Mouse (Mus musculus): ENCODE measurements around the gene Pcgf3. TPM values are rescaled to one million over a fixed set of nuclear protein-coding genes. Genes with fewer than 3 reads are reported as not detected.
"Not testable (repeated sequence)": the region's sequence is repeated elsewhere in the genome, so short reads cannot be mapped to it uniquely, and the experiment has no call there.

The Pcgf3 gene
- polyA plus RNA-seq, 1 experiment from 2014 or later = 31.7 TPM

DNA sequence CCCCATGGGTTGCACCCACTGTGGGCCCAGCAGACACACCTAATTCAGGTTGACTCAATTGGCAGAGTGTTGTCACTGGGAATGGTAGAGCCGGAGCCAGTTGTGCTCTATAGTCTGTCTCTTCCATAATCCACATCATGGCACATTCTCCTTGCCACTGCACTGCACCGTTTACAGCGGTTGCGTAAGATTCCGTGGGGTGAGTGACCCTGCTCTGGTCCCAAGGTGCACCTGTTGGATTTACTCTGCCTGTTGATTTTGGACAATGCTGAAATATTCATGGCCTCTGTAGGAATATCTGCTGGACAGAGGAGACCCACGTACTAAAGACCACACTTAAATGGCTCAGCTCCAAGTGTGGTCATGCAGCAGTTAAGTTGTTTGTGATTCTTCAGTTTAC, 22.0 kb downstream of the Pcgf3 start:
- H3K27ac ChIP-seq = no peak overlapping the region
- no peak for ATAC-seq
- H3K4me2 ChIP-seq (replicated peaks) = no peak overlapping the region
- no peak overlapping the region for H3K4me3 ChIP-seq (replicated peaks)
- no peaks in the 10 kb centered on the region for H3K4me1 ChIP-seq (replicated peaks)
- WGBS = 93% methylated on average over 6 of the region's 6 CpGs
- no peaks in the 10 kb centered on the region for H3K9me3 ChIP-seq
- H3K36me3 ChIP-seq = peaks cover 39% of the 10 kb centered on the region
- H3K9ac ChIP-seq (replicated peaks) = no peak overlapping the region
- H3K27me3 ChIP-seq = no peaks in the 10 kb centered on the region

DNA sequence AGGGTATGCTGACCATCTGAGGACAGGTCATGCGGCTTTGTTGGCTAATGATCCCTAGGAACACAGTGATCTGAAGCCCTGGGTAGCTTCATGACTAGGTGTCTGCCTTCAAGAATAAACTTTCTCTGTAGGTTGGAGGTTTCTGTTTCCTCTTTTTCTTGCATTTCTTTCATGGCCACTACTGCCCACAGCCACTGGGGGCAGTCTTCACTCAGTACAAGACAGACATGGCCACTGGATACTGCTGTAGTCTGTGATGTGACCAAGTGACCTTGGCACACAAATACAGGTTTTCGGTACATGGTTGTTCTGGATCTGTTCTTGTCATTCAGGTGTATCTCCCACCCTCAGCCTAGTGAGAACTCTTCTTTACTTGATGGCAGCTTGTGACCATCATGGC, 24.2 kb downstream of the Pcgf3 start:
- H3K4me3 ChIP-seq (replicated peaks) = no peak overlapping the region
- ATAC-seq = no peak
- no peak overlapping the region for H3K4me2 ChIP-seq (replicated peaks)
- H3K9me3 ChIP-seq = no peaks in the 10 kb centered on the region
- H3K36me3 ChIP-seq = peaks cover 45% of the 10 kb centered on the region
- 94% methylated on average over 2 of the region's 2 CpGs for WGBS
- H3K27ac ChIP-seq = no peak overlapping the region
- H3K27me3 ChIP-seq = no peaks in the 10 kb centered on the region
- no peak overlapping the region for H3K9ac ChIP-seq (replicated peaks)
- no peaks in the 10 kb centered on the region for H3K4me1 ChIP-seq (replicated peaks)

DNA sequence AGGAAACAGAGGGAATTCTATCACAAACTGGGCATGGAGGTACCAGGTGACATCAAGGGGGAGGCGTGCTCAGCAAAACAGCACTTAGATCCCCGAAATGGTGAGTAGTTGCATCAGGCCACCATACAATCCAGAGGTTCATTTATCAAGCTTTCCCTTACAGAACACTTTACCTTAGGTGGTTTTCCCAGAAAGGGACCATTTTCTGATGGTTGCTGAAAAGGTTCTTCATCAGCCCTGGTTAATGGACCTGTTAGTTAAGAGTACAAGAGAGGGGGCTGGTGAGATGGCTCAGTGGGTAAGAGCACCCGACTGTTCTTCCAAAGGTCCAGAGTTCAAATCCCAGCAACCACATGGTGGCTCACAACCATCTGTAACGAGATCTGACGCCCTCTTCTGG, 25.1 kb downstream of the Pcgf3 start:
- H3K9ac ChIP-seq (replicated peaks); H3K4me1 ChIP-seq (replicated peaks); H3K4me3 ChIP-seq (replicated peaks); H3K9me3 ChIP-seq; H3K27ac ChIP-seq; H3K4me2 ChIP-seq (replicated peaks); H3K27me3 ChIP-seq; ATAC-seq: not testable (repeated sequence)
- H3K36me3 ChIP-seq = peaks cover 53% of the 10 kb centered on the region
- 94% methylated on average over 5 of the region's 5 CpGs for WGBS

DNA sequence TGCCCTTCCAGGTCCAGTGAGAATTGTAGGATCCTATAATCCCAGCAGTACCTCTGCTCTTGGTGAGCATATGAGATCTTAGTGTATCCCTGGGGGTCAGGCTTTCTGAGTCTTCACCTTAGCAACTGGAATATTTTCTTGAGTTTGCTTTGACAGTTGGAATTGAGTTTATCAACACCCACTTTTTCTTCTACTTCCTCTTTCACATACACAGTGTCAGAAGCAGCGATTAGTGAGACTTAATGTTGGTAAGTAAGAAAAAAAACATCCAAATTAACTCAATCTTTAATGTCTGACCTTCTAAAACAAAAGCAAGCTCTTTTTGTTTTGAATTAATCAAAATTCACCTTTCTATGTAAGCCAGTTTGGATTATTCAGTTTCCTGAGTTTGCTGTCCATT, 40.5 kb downstream of the Pcgf3 start:
- Histone ChIP-seq H3K9ac (replicated peaks) (no peak overlapping the region), H3K36me3 (peaks cover 85% of the 10 kb centered on the region), H3K27me3 (no peaks in the 10 kb centered on the region), H3K4me3 (replicated peaks) (no peak overlapping the region), H3K27ac (no peak overlapping the region), H3K4me2 (replicated peaks) (no peak overlapping the region), H3K4me1 (replicated peaks) (no peaks in the 10 kb centered on the region), H3K9me3 (no peaks in the 10 kb centered on the region)
- 98% methylated on average over 1 of the region's 1 CpGs for WGBS
- ATAC-seq = no peak

DNA sequence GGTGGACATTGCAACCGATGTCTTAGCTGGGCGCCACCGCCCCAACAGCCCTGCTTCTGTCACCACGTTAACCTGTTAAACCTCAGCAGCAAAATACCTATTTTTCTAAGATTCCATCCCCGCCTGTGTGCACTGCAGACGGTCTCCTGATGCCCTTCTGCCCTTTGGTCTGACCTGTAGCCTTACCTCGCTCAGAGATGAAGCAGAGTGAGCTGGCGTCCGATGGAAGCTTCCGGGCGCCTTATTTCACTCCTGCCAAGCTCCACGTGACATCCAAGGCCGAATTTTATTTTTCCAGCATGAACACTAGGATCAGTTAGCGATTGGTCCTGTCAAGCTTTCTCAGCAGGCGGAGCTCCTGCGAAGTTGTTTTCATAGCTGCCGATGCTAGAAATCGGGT, 41.3 kb downstream of the Pcgf3 start:
- no peak overlapping the region for H3K27ac ChIP-seq
- no peak overlapping the region for H3K4me3 ChIP-seq (replicated peaks)
- ATAC-seq = no peak
- no peaks in the 10 kb centered on the region for H3K27me3 ChIP-seq
- WGBS = 95% methylated on average over 18 of the region's 18 CpGs
- no peaks in the 10 kb centered on the region for H3K4me1 ChIP-seq (replicated peaks)
- no peaks in the 10 kb centered on the region for H3K9me3 ChIP-seq
- H3K36me3 ChIP-seq = peaks cover 79% of the 10 kb centered on the region
- no peak overlapping the region for H3K9ac ChIP-seq (replicated peaks)
- no peak overlapping the region for H3K4me2 ChIP-seq (replicated peaks)

DNA sequence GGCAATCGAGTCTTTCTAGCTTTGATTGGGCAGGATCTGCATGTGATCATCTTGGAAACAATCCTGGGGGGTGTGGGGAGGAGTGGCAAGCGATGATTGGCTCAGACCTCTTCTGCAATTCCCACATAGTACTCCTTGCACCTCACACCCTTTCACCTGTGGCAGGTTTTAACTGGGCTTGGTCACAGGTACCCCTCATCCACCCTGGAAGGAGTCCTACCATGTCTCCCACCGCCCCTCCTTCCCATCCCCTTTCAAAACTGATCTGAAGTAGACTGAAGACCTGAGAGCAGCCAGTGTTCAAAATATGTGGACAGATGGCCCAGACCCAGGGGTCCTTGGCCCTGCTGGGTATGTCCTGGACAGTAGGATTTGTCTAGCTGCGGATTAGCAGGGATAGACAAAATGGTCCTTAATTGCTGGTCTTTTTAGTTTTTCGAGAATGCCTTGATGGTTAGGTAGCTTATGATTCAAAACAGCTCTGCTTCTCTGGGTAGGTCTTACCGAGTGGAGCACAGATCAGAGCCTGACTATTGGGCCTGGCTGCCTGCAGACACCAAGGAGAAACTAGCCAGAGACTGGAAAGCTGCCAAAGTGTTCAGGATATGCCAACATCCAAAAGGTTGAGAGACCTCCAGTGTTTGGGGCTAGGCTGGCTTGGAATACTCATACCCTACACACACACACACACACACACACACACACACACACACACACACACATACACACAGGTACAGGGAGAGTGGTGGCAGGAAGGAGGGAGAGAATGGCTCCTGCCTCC, 54.7 kb downstream of the Pcgf3 start:
- Histone ChIP-seq H3K36me3 (peaks cover 8% of the 10 kb centered on the region; the same call in 1 of the 2 replicates), H3K4me1 (replicated peaks) (no peaks in the 10 kb centered on the region), H3K4me2 (replicated peaks) (no peak overlapping the region), H3K9ac (replicated peaks) (no peak overlapping the region), H3K27me3 (no peaks in the 10 kb centered on the region), H3K27ac (no peak overlapping the region), H3K4me3 (replicated peaks) (no peak overlapping the region), H3K9me3 (no peaks in the 10 kb centered on the region)
- WGBS = 65% methylated on average over 6 of the region's 6 CpGs
- ATAC-seq = no peak

DNA sequence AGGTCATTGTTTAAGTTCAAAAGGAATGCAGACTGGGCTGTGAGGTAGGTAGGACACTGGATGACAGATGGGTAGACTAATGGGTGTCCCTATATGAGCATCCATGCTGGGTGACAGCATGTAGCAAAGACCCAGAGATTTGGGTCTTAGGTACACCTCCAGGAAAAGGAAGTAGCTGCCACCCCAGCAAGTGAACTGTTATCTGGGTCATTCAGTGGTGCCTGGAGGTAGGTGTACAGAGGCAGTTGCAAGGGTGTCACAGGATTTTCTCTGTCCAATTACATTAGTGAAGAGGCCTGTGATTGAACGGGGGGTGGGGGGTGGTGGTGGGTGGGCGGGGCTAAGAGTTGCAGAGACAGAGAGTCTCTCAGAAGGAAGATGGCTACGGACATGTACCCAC, 55.6 kb downstream of the Pcgf3 start:
- Histone ChIP-seq H3K4me1 (replicated peaks) (no peaks in the 10 kb centered on the region), H3K27me3 (no peaks in the 10 kb centered on the region), H3K9me3 (no peaks in the 10 kb centered on the region), H3K36me3 (peaks cover 8% of the 10 kb centered on the region; the same call in 1 of the 2 replicates), H3K27ac (no peak overlapping the region), H3K4me2 (replicated peaks) (no peak overlapping the region), H3K4me3 (replicated peaks) (no peak overlapping the region), H3K9ac (replicated peaks) (no peak overlapping the region)
- 92% methylated on average over 3 of the region's 3 CpGs for WGBS
- ATAC-seq = no peak

DNA sequence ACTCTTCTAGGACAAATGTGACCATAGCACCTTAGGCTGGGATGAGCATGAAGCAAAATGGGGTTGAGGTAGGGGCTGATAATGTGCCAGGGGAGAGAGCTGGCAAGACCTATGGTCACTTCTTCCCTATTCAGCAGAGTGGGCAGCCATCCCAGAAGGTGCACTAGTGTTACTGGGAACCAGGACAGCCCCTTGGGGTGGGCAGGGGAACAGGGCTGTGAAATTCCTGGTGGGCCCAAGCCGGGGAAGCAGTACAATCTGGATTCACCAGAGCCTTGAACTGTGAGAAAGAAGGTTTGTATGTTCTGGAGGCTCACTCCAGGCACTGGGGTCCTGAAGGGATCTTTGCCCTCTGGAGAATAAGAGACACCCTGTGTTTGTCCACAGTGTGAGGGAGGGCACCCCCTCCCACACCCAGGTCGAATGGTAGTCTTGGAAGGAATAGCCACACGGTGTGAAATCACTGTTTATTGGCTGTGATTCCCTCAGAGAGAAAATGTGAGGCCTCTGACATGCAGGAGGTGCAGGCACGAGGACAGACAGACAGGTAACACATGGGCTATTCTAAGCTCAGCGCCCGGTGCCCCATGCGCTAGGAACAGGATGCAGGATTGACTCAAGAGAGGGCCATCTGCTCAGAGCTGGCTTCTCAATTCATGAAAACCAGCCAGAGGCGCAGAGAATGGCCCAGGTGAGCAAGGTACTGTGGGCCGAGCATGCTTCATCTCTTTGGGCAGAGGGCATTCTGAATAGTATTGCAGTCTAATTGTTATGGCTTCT, 57.3 kb downstream of the Pcgf3 start:
- H3K4me1 ChIP-seq (replicated peaks) = no peaks in the 10 kb centered on the region
- ATAC-seq = no peak
- H3K27ac ChIP-seq = no peak overlapping the region
- H3K9me3 ChIP-seq = no peaks in the 10 kb centered on the region
- no peak overlapping the region for H3K9ac ChIP-seq (replicated peaks)
- no peak overlapping the region for H3K4me2 ChIP-seq (replicated peaks)
- H3K4me3 ChIP-seq (replicated peaks) = no peak overlapping the region
- no peaks in the 10 kb centered on the region for H3K27me3 ChIP-seq
- peaks cover 11% of the 10 kb centered on the region; the same call in 1 of the 2 replicates for H3K36me3 ChIP-seq
- WGBS = 82% methylated on average over 9 of the region's 9 CpGs

DNA sequence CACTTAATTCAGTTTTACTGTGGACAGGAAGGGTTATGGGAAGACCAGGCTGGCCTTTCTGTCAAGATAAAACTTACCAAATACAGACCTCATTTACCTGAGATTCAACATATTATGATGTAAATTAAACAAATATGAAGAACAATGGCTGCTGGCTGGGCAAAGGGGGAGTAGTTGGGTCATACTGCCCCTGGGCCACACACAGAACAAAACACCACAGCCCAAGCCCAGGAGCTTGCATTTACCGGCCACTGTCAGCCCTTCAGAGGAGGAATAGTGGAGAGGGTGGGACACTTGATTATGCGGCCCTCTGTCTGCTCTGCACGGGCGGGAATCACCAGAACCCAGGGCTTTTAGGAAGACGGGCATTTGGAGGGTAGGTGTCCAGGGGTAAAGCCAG, 57.9 kb downstream of the Pcgf3 start:
- Histone ChIP-seq H3K4me2 (replicated peaks) (no peak overlapping the region), H3K9ac (replicated peaks) (no peak overlapping the region), H3K4me3 (replicated peaks) (no peak overlapping the region), H3K4me1 (replicated peaks) (no peaks in the 10 kb centered on the region), H3K9me3 (no peaks in the 10 kb centered on the region), H3K27ac (no peak overlapping the region), H3K36me3 (peaks cover 11% of the 10 kb centered on the region; the same call in 1 of the 2 replicates), H3K27me3 (no peaks in the 10 kb centered on the region)
- 68% methylated on average over 5 of the region's 5 CpGs for WGBS
- no peak for ATAC-seq

DNA sequence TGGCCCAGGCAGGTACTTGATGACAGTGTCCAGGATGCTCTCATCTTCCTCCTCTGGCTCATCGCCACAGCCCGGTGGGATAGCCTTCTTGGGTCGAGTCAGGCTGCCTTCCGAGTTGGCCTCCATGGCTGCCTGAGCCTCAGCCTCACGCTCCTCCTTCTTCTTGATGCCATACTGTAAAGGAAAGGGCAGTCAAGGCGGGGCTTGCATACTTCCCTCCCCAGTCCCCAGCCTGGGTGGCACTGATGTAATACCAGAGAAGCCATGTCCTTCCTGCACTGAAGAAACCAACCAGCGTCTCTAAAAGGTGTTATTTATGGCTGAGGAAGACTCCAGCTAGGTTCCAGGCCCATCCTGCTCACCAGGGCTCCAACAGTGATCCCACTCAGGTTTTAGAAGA, 59.1 kb downstream of the Pcgf3 start:
- H3K4me3 ChIP-seq (replicated peaks) = no peak overlapping the region
- no peak overlapping the region for H3K4me2 ChIP-seq (replicated peaks)
- 82% methylated on average over 7 of the region's 7 CpGs for WGBS
- no peaks in the 10 kb centered on the region for H3K27me3 ChIP-seq
- H3K9me3 ChIP-seq = no peaks in the 10 kb centered on the region
- no peak for ATAC-seq
- H3K27ac ChIP-seq = no peak overlapping the region
- peaks cover 14% of the 10 kb centered on the region; the same call in 1 of the 2 replicates for H3K36me3 ChIP-seq
- no peak overlapping the region for H3K9ac ChIP-seq (replicated peaks)
- no peaks in the 10 kb centered on the region for H3K4me1 ChIP-seq (replicated peaks)

DNA sequence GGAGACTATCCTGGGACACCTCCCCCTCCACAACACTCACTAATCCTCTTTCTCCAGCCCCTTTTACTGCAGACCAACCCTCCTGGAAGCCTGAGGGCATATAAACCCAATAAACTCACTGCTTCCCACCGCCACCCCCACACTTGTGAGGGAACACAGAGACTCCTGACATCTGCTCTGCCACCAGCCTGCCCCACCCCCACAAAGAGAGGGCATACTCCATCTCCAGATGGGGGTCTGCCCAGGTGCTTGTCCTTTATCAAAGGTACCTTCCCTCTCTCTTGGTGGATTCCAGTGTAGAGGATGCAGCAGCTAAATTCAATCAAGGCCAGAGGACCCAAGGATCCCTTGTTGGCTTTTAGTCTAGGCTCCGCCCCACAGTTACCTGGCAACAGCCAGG, 60.0 kb downstream of the Pcgf3 start:
- ATAC-seq = no peak
- H3K9me3 ChIP-seq = no peaks in the 10 kb centered on the region
- no peak overlapping the region for H3K4me2 ChIP-seq (replicated peaks)
- H3K9ac ChIP-seq (replicated peaks) = no peak overlapping the region
- no peak overlapping the region for H3K27ac ChIP-seq
- no peak overlapping the region for H3K4me3 ChIP-seq (replicated peaks)
- no peaks in the 10 kb centered on the region for H3K27me3 ChIP-seq
- no peaks in the 10 kb centered on the region for H3K4me1 ChIP-seq (replicated peaks)
- H3K36me3 ChIP-seq = peaks cover 15% of the 10 kb centered on the region; the same call in 1 of the 2 replicates
- WGBS = 72% methylated on average over 2 of the region's 2 CpGs

DNA sequence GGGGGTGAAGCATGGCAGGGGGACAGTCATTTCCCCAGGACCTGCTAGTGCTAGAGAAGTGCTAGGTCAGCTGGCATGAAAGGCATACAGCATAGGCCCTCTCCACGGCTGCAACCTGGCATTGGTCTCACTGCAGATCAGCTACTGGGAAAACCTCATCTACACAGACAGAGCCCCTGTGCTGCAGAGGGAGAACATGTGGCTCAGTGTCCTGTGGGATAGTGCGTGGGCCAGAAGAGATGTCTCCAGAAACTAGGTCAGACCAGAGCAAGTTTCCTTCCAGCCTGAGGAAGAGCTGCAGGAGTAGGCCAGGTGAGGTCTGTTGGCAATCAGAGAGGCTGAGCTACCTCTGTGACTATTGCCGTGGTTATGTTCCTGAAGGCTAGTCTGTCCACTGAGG, 60.9 kb downstream of the Pcgf3 start:
- H3K9ac ChIP-seq (replicated peaks) = no peak overlapping the region
- no peaks in the 10 kb centered on the region for H3K4me1 ChIP-seq (replicated peaks)
- ATAC-seq = no peak
- H3K36me3 ChIP-seq = peaks cover 15% of the 10 kb centered on the region; the same call in 1 of the 2 replicates
- no peak overlapping the region for H3K4me2 ChIP-seq (replicated peaks)
- H3K27ac ChIP-seq = no peak overlapping the region
- WGBS = 79% methylated on average over 3 of the region's 3 CpGs
- no peaks in the 10 kb centered on the region for H3K27me3 ChIP-seq
- no peaks in the 10 kb centered on the region for H3K9me3 ChIP-seq
- no peak overlapping the region for H3K4me3 ChIP-seq (replicated peaks)
